10 mouse cellular contexts compared by ENCODE assay signal in the genomic region with DNA sequence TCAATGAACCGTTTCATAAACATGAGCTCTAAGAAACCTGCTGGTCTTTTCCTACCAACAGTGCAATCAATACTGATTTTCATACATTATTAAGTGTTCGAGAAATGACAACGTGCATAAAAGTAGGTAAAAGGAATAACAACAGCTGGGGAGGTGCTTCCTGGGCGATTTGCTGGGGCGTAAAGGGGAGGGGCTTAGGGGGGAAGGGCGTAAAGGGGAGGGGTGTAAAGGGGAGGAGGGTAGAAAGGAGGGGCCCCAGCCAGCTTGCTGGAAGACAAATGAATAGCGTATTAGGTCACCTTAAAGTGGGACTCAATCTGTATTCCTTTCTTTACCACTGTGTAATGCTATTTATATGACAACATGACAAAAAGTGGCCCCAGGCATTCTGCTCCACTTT.
"Had no signal": no experiment of that assay in that cellular context is flagged by ENCODE, and none has a peak within 500 bp of the region (broad histone marks: within the 10 kb centered on the region; RNA-seq: fewer than 3 reads in every experiment).

No protein-coding gene starts in this region.

- H3K9me3 ChIP-seq: limb, embryonic 12.5 days; midbrain, embryonic 12.5 days had no signal

- H3K9ac ChIP-seq: limb, embryonic 12.5 days; midbrain, embryonic 12.5 days had no signal

- H3K27ac ChIP-seq: limb, embryonic 12.5 days; midbrain, embryonic 12.5 days had no signal

- H3K4me2 ChIP-seq: limb, embryonic 12.5 days; midbrain, embryonic 12.5 days had no signal

- H3K36me3 ChIP-seq: limb, embryonic 12.5 days; midbrain, embryonic 12.5 days had no signal

- DNase-seq: kidney, adult 8-10 months; kidney, postnatal 25 days; layer of hippocampus, adult 9-11 months; lung, adult 18-20 months; retina, postnatal 1 day; thymus, postnatal 14 days had no signal

- H3K4me3 ChIP-seq: limb, embryonic 12.5 days; midbrain, embryonic 12.5 days had no signal

- ATAC-seq: intestine, postnatal 0 days; midbrain, embryonic 16.5 days had no signal
